In the genomic region with DNA sequence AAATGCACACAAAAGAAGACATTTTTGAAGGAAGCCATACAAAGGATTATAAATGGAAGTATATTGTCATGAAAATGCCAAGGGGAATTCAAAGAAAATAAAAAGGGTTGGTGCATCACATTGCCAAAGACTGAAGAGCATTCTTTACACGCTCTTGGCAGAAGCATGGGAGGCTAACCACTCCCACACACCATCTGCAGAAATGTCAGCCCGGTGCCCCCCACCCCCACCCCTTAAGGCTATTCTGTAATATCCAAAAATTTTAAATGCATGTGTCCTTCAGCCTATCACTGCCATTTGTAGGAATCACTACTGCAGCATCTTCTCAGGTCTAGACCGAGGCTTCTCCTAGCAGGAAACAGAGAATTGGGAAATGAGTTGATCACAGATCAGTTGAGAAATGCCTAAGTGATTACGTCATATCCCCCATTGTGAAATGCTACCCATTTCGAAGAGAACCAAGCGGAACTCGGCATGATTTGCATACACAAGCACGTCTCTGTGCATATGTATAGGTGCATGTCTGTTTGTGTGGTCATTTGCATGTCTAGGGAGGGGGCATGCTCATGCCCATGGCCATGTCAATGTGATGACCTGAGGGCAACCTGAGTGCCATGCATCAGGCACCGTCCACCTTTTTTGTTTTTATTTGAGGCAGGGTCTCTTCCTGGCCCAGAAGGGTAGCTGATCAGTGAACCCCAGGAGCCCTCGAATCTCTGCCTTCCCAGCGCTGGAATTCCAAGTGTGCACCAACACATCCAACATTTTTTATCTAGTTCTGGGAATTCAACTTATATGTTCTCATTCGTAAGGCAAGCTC, we compare ENCODE assay signal across 16 mouse cellular contexts.
DNase-seq lines count a peak whose midpoint lies in the region; ATAC-seq and TF ChIP-seq lines count a peak whose summit lies in the region.
"Had no signal": no experiment of that assay in that cellular context is flagged by ENCODE, and none has a peak within 500 bp of the region (broad histone marks: within the 10 kb centered on the region; RNA-seq: fewer than 3 reads in every experiment).

No protein-coding gene starts in this region.

- no peaks in the 10 kb centered on the region for H3K36me3 ChIP-seq in forebrain, embryonic 11.5 days (ENCODE audit: control insufficient read depth, insufficient read depth, low read length)
- H3K36me3 ChIP-seq in forebrain, embryonic 15.5 days, result no peaks in the 10 kb centered on the region
- H3K36me3 ChIP-seq in hindbrain, postnatal 0 days (ENCODE audit: insufficient read depth, low read length), result no peaks in the 10 kb centered on the region
- H3K36me3 ChIP-seq in hindbrain, embryonic 11.5 days (ENCODE audit: control insufficient read depth, insufficient read depth, low read length), result no peaks in the 10 kb centered on the region
- H3K36me3 ChIP-seq: embryonic facial prominence, embryonic 15.5 days; heart, embryonic 13.5 days had no signal

- WGBS in forebrain, embryonic 11.5 days, result 78% methylated on average over 12 of the region's 12 CpGs
- 51% methylated on average over 12 of the region's 12 CpGs for WGBS in forebrain, embryonic 15.5 days
- 56% methylated on average over 12 of the region's 12 CpGs for WGBS in hindbrain, postnatal 0 days
- WGBS in hindbrain, embryonic 11.5 days, result 63% methylated on average over 12 of the region's 12 CpGs

- H3K9me3 ChIP-seq in forebrain, embryonic 11.5 days (ENCODE audit: control insufficient read depth, low read length), result no peaks in the 10 kb centered on the region; the same call in 1 of the 2 replicates
- no peaks in the 10 kb centered on the region for H3K9me3 ChIP-seq in forebrain, embryonic 15.5 days
- no peaks in the 10 kb centered on the region for H3K9me3 ChIP-seq in hindbrain, postnatal 0 days (ENCODE audit: low read length)
- no peaks in the 10 kb centered on the region for H3K9me3 ChIP-seq in hindbrain, embryonic 11.5 days (ENCODE audit: control insufficient read depth, low read length)
- H3K9me3 ChIP-seq: embryonic facial prominence, embryonic 15.5 days; heart, embryonic 13.5 days had no signal

- no peak for DNase-seq in forebrain, embryonic 11.5 days (ENCODE audit: low spot score)
- peak; percentile 18 for DNase-seq in hindbrain, postnatal 0 days (ENCODE audit: low spot score)
- DNase-seq in hindbrain, embryonic 11.5 days (ENCODE audit: low spot score), result no peak
- DNase-seq in Patski (ENCODE audit: low read depth, low spot score), result no peak
- no peak for DNase-seq in gastrocnemius, postnatal 4 days (ENCODE audit: low spot score in 2 of 2)
- DNase-seq in cerebellum, postnatal 14 days, result no peak
- DNase-seq: cerebellum, adult 2 months; gastrocnemius, postnatal 25 days; kidney, adult 8-10 months; kidney, postnatal 4 days; retina, postnatal 1 day; thymus, adult 2 months had no signal

- H3K9ac ChIP-seq in forebrain, embryonic 11.5 days (ENCODE audit: low read length), result no peak overlapping the region
- H3K9ac ChIP-seq in forebrain, embryonic 15.5 days (replicated peaks), result no peak overlapping the region
- no peak overlapping the region for H3K9ac ChIP-seq in hindbrain, postnatal 0 days (replicated peaks; ENCODE audit: low read length)
- no peak overlapping the region for H3K9ac ChIP-seq in hindbrain, embryonic 11.5 days (ENCODE audit: low read depth, low read length)
- H3K9ac ChIP-seq: embryonic facial prominence, embryonic 15.5 days; heart, embryonic 13.5 days had no signal

- POLR2A ChIA-PET in Patski (lab: Charles Lee), result no interaction called here

- no peak overlapping the region for H3K4me3 ChIP-seq in forebrain, embryonic 11.5 days (ENCODE audit: low read depth, low read length)
- no peak overlapping the region for H3K4me3 ChIP-seq in forebrain, embryonic 15.5 days
- H3K4me3 ChIP-seq in hindbrain, postnatal 0 days (ENCODE audit: low read length), result no peak overlapping the region
- H3K4me3 ChIP-seq in hindbrain, embryonic 11.5 days (ENCODE audit: low read depth, low read length), result no peak overlapping the region
- H3K4me3 ChIP-seq: embryonic facial prominence, embryonic 15.5 days; heart, embryonic 13.5 days had no signal

- in situ Hi-C loops in Patski (cut with MboI; ENCODE audit: low pct_unique_long_range_greater_than_20kb), result no loop called here

- H3K4me2 ChIP-seq in forebrain, embryonic 11.5 days (ENCODE audit: low read depth, low read length, severe bottlenecking), result no peak overlapping the region
- H3K4me2 ChIP-seq in forebrain, embryonic 15.5 days (replicated peaks), result no peak overlapping the region
- H3K4me2 ChIP-seq in hindbrain, postnatal 0 days (ENCODE audit: low read depth, low read length), result no peak overlapping the region
- no peak overlapping the region for H3K4me2 ChIP-seq in hindbrain, embryonic 11.5 days (replicated peaks; ENCODE audit: low read depth, low read length)
- H3K4me2 ChIP-seq: embryonic facial prominence, embryonic 15.5 days; heart, embryonic 13.5 days had no signal

- CTCF ChIA-PET in Patski (lab: Charles Lee), result interaction anchor here (0.9 to 1.2 kb wide), 3 partner anchors 10 kb away, joined by 3 to 4 read pairs (median 3); no protein-coding TSS in a partner anchor

- no peak for TF ChIP-seq CTCF in hindbrain, postnatal 0 days (IDR thresholded peaks at IDR 0.05; ENCODE audit: low read depth)
- no peak for TF ChIP-seq CTCF in Patski (IDR thresholded peaks at IDR 0.05)

- peaks cover 9% of the 10 kb centered on the region for H3K4me1 ChIP-seq in forebrain, embryonic 11.5 days (replicated peaks; ENCODE audit: control insufficient read depth, insufficient read depth, low read length)
- peaks cover 15% of the 10 kb centered on the region for H3K4me1 ChIP-seq in forebrain, embryonic 15.5 days
- H3K4me1 ChIP-seq in hindbrain, postnatal 0 days (ENCODE audit: insufficient read depth, low read length), result no peaks in the 10 kb centered on the region
- no peaks in the 10 kb centered on the region for H3K4me1 ChIP-seq in hindbrain, embryonic 11.5 days (replicated peaks; ENCODE audit: control insufficient read depth, insufficient read depth, low read length)
- H3K4me1 ChIP-seq: embryonic facial prominence, embryonic 15.5 days; heart, embryonic 13.5 days had no signal

- H3K27ac ChIP-seq in forebrain, embryonic 11.5 days (ENCODE audit: low read depth, low read length), result no peak overlapping the region
- no peak overlapping the region for H3K27ac ChIP-seq in forebrain, embryonic 15.5 days (replicated peaks)
- no peak overlapping the region for H3K27ac ChIP-seq in hindbrain, postnatal 0 days
- no peak overlapping the region for H3K27ac ChIP-seq in hindbrain, embryonic 11.5 days (ENCODE audit: low read depth, low read length)
- H3K27ac ChIP-seq: embryonic facial prominence, embryonic 15.5 days; heart, embryonic 13.5 days had no signal

- no peaks in the 10 kb centered on the region for H3K27me3 ChIP-seq in forebrain, embryonic 11.5 days (ENCODE audit: control insufficient read depth, insufficient read depth, low read length)
- no peaks in the 10 kb centered on the region for H3K27me3 ChIP-seq in forebrain, embryonic 15.5 days
- H3K27me3 ChIP-seq in hindbrain, postnatal 0 days (ENCODE audit: insufficient read depth, low read length), result no peaks in the 10 kb centered on the region
- H3K27me3 ChIP-seq in hindbrain, embryonic 11.5 days (ENCODE audit: control insufficient read depth, insufficient read depth, low read length), result no peaks in the 10 kb centered on the region
- no peaks in the 10 kb centered on the region for H3K27me3 ChIP-seq in Patski

- ATAC-seq in forebrain, embryonic 11.5 days (replicated peaks; ENCODE audit: low FRiP score), result peak; percentile 27; the same call in 1 of the 2 replicates
- no peak for ATAC-seq in forebrain, embryonic 15.5 days (replicated peaks)
- ATAC-seq in hindbrain, postnatal 0 days, result no peak
- no peak for ATAC-seq in hindbrain, embryonic 11.5 days (ENCODE audit: low FRiP score)
- peak; percentile 44 for ATAC-seq in Patski
- ATAC-seq in megakaryocyte progenitor cell, adult 5-6 weeks (replicated peaks; ENCODE audit: poor library complexity), result peak; percentile 98

Comparison
In these comparisons a context has a peak if more than half of its experiments do, and no peak if none do; other contexts are left out.
1. ATAC-seq: peak in forebrain, embryonic 11.5 days (single experiment), Patski (single experiment) and megakaryocyte progenitor cell, adult 5-6 weeks (single experiment); none in forebrain, embryonic 15.5 days (single experiment), hindbrain, postnatal 0 days (single experiment) and hindbrain, embryonic 11.5 days (single experiment).